Mouse (Mus musculus) fibroblast of lung, adult 2 months (primary cell): Measurements from ENCODE around the gene Mms22l.
"Not testable (repeated sequence)": the region's sequence is repeated elsewhere in the genome, so short reads cannot be mapped to it uniquely, and the experiment has no call there.

Experiments used
- DNase-seq: peaks from one replicate; pipeline ENCODE4 v3.0.0-alpha.2; 2011; ENCODE audit warnings: low read depth

Mms22l gene

DNA sequence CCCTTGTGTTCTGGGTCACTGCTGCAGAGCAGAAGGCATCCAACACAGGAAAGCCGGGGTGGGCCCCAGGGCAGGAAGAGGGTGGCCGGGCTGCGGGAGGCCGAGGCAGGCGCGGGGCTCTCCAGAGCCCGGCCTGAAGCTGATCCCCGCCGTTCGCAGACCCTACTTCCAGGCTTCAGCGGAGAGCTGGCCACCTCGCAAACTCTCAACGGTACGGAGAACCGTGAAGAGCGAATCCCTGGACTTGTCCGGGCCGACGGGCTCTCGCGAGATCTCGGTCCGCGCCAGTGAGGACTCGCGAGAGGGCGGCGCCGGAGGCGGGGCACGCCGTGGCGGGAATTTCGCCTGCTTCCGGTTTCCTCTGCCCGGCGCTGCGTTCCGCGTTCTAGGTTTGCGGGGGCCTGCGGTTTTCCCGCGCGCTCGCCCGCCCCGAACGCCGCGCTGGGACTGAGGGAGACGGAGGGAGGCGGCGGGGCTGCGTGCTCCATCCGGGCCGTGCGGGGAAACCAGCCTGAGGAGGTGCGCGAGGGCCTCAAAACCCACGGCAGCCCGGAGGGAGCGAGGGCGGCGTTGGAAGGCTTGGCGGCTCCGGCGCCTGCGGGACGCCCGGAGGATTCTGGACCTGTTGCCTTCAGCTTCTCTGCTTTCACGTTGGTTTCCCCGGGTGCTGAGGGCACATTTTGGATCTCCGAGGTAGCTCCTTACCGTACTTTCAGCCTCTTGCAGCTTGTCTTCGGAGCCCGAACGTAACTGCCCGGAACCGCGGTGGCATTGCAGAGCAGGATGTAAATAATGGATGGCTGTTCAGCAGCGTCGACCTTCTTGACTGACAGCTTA is at the start of gene Mms22l:
Gene Mms22l (plus strand): TSS at position 336 of the 837 bp plus-strand sequence.
- peak; percentile 67 for DNase-seq

DNA sequence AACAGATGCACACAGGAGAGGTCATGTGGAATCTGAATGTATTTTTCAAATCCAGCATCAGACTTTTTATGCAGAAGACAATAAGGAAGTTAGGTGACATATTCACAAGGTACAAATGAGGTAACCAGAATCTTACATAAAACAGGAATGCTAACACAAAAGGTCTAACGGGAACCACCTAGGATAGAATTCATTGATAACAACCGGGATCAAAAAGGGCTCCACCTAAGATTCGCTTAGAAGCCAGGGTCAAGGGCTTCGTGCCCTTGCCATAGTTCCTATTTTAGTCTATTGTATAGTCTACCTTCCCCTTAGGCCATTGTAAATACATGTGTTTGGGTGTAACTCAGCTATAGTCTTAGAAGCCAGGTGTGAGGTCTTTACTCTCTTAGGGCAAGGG is 12.2 kb upstream of the Mms22l start:
- not testable (repeated sequence) for DNase-seq

DNA sequence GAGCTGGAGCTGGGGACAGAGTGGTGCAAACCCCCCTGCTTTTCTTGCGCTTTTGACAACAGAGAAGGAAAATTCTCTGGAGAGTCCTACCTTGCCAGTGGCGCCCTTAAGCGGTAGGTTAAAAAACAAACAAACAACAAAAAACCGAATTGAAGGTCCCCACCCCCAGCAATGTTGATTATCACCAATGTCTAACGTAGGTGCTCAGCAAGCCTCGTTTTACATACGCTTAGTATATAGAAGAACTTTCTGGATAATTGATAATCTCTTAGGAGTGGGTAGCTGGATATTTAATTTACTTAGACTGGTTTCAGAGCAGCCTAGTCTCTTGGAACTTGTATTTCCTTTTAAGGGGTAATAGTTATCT is 685 bp downstream of the Mms22l start:
- DNase-seq = no peak

DNA sequence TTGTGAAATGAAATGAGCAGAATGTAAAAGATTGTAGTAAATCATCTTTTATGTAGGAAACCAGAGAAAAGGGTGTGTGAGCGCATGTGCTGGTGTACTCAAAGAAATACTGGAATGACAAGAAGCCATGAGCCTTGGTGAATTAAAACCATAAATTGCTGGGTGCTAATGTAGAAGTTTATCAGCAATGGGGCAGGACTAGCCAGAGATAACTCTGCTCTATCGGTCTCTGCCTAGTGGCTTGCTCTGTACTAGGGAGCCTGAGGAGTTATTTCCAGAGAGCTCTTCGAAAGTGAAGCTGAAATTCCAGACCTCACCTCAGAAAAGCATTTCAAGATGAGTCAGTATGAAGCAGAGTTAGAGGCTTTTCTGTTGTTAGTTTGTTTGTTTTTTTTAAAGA is 12.9 kb downstream of the Mms22l start:
- no peak for DNase-seq

DNA sequence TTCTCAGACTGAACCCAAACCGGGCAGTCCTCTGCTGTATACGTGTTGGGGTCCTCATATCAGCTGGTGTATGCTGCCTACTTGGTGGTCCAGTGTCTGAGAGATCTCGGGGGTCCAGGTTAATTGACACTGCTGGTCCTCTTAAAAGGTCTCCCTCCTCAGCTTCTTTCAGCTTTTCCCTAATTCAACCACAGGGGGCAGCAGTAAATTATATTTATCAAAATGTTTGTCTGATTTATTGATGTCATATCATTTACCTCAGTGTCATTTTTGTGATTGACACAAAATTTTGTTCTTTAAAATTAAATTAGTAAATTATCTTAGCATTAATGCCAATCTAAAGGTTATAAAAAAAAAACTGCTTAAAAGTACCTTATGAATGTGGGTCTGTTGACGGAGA is 40.7 kb downstream of the Mms22l start:
- no peak for DNase-seq

DNA sequence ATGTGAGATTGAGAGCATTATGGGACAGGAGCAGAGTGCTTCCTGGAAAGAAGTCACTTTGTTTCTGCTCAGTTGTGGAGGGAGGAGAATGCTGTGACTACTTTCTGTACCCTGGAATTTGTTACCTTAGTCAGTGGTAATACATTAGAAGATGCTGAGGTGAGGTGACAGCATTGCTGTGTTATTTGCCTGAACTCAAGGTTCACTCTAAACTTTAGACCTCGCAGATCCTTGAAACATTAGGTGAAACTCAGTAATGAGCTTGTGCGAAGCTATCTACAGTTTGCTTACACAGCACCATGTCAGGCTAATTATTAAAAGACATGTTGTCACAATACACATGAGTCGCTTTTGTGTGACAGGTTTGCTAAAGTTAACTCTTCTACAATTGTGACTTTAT is 47.2 kb downstream of the Mms22l start:
- DNase-seq = no peak

DNA sequence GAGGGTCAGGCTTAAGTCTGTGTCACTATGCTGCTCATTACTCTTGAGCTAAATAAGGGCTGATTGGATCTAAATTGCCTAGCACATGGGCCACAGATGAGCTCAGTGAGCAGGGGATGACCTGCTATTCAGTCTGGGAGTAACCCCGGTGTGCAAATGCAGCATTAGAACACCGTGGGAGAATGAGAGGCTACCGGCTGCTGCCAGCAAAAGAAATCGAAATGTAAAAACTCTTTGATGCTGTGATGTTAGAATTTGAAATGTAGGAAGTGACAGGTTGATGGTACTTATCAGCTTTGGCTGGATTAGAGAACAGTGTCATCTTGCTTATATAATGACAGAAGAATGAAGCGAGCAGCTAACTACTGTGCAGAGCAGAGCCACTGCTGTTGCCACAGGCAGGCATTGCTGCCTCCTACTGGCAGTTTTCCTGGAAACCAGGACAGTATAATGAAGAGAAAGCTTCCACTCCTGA is 48.5 kb downstream of the Mms22l start:
- peak; percentile 11 for DNase-seq

DNA sequence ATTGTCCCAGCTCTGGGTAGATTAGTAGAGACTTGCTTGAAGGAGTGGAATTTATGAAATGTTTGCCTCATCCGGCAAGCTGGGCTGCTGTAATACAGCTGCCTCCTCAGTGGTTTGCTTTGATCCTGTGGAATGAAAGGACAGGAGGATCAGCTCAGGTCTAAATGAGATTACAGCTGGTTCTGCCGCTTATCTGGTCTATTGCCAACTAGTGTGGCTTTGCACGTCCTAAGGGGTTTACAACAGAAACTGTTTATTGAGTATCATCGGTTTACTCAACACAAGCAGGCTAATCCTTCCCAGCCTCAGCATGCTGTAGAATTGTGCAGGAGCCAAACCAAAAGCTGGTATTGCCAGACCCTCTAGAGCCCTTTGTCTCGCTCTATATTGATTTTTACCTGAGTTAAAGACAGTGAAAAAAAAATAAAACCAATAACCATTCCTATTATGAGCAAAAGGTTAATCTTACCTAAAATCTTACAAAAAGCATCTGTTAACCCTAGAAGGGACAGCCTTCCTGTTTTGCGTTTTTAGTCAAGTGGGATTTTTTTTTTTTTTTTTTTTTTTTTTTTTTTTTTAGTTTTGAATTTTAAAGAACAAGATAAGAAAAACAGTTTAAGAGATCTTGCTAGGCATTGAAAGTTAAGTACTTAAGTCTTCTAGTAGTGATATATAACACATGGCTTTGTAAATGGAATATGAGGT is 60.0 kb downstream of the Mms22l start:
- DNase-seq = no peak

DNA sequence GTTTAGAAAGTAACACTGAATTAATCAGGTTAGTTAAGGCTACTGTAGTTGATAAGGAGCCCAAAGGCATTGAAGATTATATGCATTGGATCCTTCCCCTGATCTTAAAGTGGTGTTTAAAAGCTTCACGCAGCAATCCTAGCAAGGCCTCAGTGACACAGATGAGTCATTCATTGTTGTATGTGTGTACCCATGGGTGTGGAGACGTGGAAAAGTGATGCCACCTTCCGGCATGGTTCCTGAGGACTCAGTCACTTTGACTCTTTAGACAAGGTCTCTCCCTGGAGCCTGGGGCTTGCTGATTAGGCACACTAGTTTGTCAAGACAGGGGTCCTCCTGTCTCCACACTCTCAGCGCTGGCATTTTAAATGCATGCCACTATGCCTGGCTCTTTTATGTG is 60.9 kb downstream of the Mms22l start:
- no peak for DNase-seq

DNA sequence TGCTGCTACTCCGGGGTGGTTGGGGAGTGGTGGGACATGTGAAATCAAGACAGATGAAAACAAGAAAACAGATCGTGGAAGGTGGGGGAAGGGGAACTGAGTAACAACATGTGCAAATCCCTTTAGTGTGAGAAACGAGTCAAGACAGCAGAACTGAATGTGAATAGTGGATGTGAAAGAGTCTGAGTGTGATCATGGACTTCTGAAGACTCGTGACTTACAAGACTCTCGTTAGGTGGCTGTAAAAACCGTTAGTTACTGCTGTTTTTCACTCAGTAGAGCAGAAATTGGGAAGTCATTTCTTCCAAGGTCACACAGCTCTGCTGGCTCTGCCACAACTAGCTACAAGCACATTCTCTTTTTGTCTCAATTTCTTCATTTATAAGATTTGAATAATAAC is 71.8 kb downstream of the Mms22l start:
- no peak for DNase-seq

DNA sequence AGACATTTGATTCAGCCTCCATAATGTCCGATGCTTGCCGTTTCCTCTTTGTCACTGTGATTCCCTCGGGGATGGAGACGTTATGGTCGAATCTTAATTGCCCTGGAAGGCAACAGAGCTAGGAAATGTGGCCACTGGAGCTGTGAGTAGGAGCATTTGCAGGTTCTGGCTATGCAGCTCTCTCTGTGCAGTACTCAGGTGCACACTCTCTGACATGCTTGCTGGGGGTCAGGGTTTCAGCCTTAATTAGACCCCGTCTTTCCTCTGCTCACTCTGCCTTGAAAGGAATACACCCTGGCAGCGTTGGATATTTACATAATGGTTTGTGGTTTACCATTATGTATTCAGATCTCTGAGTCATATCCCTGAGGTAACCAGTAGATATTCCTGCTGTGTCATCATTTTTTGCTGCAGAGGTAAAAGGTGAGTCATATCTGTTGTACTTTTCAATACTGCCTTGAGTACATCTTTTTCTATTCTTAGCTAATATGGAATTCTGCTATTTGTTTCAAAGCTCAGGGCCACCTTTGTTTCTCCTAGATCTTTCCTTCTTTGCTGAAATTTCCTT is 72.8 kb downstream of the Mms22l start:
- no peak for DNase-seq

DNA sequence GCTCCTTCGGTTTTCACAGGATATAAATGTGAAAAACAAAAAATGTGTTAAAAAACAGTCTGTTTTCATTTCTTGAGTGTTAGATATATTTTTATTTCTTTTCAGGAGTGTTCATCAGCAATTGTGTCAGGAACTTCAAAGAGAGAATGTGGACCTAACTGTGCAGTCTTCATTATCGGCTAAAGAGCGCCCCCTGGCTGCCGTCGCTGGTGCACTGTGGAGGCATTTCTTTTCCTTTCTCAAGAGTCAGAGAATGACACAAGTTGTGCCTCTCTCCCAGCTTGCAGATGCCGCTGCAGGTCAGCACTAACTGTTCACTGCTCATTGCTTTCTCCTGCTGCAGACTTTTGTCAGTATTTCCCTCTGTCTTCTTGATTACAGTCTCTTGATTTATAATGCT is 78.0 kb downstream of the Mms22l start:
- peak; percentile 14 for DNase-seq

DNA sequence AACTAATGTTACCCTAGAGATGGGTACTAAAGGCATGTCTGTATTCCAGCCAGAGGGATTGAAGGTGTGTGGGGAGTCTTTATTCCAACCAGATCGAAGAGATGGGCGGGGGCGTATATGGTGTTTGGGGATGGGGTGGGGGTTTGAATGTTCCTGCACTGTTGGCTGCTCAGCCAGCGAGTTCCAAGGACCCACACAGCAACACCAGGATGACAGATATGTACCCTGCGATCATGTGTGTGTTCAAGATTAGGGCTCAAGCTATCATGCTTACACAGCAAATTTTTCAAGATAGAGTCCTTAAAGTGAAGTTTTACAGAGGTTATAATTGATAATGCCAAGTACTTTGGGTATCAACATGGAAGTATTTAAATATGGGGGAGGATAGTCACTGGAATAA is 81.3 kb downstream of the Mms22l start:
- DNase-seq = no peak

DNA sequence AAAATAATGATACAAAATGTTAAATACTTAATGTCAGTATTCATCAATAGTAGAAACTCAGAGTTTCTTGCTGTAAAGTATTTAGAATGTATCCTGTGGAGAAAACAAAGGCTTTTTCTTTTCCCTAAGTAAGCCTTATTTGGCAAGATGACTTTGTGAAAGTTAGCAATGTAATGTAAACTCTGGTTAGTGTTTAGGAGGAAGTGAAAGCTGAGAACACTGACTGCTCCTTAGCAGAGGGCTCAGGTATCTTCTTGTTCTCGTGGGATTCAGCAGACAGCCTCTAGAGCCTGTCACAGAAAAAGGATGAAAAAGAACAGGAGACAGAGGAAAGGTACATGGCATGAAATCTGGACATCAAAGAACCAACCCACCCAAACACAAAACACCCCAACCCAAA is 86.0 kb downstream of the Mms22l start:
- DNase-seq = no peak

DNA sequence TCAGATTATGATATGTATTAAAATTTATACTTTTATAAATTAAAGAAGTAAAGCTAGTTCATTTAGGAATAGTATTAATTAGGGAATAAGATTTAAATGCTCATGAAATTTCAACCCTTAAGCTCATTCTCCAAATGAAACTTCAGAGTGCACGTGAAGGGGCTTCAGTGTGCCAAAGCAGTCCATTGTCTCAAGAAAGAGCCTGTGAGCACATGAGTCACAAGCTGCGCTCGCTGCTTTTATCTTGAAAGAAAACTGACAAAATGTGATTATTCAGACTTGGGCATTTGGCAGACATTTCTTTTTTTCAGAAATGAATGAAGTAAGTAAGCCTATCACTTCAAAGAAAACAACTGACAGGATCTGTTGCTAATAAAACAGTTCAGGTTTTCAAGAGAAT is 87.7 kb downstream of the Mms22l start:
- DNase-seq = no peak

DNA sequence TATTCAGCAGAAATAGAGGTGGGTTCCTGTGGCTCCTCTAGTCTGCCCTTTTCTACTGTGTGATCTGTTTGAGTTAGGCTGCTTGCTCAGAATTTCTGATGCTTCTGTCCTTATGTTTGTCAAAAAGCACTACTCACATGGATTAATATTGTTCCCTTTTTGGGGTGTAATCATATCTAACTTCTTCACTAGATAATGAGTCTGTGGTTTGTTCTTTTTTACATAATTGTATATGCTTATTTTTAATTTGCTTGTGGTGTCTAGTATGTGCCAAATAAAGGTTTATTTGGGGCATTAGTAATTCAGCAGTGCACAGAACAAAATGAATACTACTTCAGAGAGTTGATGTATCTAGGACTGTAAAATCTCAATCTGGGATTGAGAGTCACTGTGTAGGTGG is 98.6 kb downstream of the Mms22l start:
- DNase-seq = no peak

DNA sequence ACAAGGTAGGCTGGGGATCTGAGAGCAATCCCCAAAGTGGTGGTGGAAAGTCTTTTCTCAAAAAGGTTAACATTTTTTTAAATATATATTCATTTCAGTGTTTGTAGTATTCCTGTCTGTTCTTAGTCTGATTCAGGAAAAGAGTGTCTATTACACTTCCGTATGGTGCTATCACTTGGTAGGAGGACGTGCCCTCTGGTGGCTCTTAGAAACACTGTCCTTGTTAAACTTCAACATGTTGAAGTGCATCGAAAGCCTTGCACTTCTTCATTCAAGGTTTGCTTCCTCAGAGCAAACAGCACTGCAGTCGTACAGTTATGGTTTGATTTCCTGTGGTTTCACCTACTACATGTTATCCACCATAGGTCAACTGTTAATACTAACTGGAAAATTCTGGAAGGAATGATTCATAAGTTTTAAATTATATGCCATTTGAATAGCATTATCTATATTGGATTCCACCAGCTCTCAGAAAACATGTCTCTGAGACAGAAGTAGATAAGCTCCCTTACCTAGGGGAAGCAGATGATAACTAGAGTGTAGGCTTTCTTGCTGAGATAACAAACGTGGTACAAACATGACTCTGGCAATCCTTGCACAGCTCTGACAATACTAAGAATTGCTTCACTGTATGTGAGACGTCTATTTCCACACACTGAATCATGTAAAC is 100.8 kb downstream of the Mms22l start:
- DNase-seq = no peak

DNA sequence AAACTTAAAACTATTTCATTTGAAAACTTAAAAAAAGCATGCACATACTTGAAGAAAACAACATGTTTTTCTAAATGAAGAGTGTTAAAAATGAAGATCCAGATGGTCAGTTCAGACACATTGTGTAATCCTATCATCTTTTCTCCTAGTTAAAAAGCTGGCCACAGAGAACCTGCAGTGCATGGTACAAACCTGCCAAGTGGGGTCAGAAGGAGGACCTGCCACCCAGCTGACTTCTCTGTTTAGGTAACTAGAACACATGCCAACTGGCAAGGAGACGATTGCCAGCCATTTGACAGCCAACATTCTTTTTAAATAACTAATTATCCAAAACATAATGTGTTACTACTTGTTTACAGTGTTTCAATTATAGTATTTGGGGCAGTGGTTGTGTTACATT is 102.4 kb downstream of the Mms22l start:
- DNase-seq = no peak

DNA sequence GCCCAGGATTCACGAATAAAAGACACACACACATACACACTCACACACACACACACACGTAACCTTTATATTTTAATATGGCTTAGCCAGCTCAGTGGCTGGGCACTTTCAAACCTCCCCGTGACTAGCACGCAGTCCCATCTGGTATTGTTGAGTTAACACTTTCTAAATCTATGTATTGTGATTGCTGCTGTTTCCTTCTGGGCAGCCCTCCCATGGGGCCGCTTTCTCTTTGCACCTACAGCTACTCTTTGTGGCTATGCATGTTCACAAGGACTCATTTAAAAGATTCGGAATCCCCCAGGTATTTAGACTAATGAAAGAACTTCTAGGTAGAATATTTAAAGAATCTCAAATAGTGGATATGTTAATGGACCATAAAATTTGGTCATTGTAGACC is 105.5 kb downstream of the Mms22l start:
- no peak for DNase-seq

DNA sequence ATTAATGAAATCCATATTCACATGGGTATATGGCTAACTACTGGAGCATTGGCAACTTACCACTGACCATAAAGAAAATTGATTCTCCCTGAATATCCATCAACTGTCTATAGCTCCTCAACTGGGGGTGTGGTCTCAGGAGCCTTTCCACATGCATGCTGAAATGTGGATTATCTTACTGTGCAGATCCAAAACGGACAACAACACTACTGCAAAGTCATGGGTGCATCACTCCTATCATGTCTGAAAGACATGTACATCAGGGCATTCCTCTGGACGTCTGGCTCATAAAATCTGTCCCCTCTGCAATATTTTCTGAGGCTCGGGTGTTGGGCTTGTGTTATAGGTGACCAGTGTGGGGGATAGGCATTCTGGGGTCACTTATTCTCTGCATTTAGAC is 112.8 kb downstream of the Mms22l start:
- no peak for DNase-seq

DNA sequence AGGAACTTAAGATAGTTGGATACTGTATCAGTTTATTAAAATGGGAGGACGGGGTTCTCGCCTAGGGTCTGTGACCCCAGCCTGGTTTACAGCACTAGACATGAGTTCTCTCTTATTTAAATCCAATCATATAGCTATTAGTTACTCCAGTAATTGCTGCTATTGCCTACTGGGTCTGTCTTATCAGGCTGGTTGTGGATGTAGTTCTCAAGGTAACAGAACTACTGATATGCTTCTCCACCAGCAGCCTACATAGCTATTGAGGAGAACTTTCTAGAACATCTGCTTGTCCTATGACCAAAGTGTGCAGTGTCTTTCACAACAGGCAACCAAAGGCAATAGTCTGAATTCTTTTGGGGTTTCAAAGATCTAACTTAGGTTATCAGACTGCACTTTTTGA is 113.3 kb downstream of the Mms22l start:
- DNase-seq = no peak

DNA sequence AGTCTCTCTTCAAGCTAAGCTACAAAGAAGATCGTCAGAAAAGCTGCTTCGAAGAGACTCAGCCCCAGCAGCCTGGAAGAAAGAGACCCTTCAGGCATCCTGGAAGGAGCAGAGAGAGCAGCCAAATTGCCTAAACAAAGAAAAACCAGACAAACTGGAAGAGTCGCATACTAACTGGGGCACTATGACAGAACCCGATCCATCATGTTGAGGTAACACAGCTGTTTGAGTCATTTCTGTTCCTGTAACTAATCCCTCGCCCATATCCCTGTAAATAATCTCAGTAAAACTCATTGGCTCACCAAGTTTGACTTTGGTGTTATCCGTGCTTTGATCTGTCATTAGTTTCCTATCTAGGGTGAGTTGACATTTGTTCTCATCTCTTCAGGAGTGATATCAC is 123.8 kb downstream of the Mms22l start:
- DNase-seq = no peak

DNA sequence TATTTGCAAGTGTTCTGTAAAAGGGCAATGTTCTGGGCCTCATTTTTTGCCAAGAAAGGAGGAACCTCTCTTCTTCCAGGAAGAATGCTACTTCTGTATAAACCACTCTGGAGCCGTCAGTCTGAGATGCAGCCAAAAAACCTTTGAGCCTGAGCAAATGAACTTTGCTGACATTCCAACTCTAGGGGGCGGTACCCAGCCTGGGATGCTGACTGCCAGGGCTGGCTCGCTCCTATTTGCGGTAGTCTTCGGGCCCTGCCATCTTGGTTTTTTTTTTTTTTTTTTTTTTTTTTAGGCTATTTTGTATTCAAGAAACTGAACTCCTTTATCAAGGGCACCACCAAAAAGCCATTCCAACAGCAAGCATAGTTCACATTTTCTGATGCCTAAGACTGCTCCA is 124.2 kb downstream of the Mms22l start:
- no peak for DNase-seq
